ENCODE assay signal across 9 mouse cellular contexts in genomic region chr14:3208272-3209152, GRCm38 (mm10). TPM values are rescaled to one million over a fixed set of nuclear protein-coding genes. Genes with fewer than 3 reads are reported as not detected.
DNase-seq lines count a peak whose midpoint lies in the region; ATAC-seq and TF ChIP-seq lines count a peak whose summit lies in the region.
"Not testable (repeated sequence)": the region's sequence is repeated elsewhere in the genome, so short reads cannot be mapped to it uniquely, and the experiment has no call there.
"Had no signal": no experiment of that assay in that cellular context is flagged by ENCODE, and none has a peak within 500 bp of the region (broad histone marks: within the 10 kb centered on the region; RNA-seq: fewer than 3 reads in every experiment).

Gene D830030K20Rik (plus strand): TSS chr14:3208488.

- H3K4me2 ChIP-seq in forebrain, embryonic 14.5 days (ENCODE audit: low read length): peak within 1 kb of the TSS; percentile 60
- peak within 1 kb of the TSS; percentile 52 for H3K4me2 ChIP-seq in kidney, embryonic 14.5 days (replicated peaks; ENCODE audit: low read depth, low read length)
- peak within 1 kb of the TSS; percentile 77 for H3K4me2 ChIP-seq in midbrain, embryonic 12.5 days (replicated peaks)

- 1% methylated on average over 14 of the region's 62 CpGs for WGBS in forebrain, embryonic 14.5 days
- WGBS in kidney, embryonic 14.5 days: 0% methylated on average over 11 of the region's 62 CpGs
- under 1% methylated on average over 25 of the region's 62 CpGs for WGBS in midbrain, embryonic 12.5 days

- H3K9ac ChIP-seq in forebrain, embryonic 14.5 days (ENCODE audit: low read length): peak within 1 kb of the TSS; percentile 62
- H3K9ac ChIP-seq in kidney, embryonic 14.5 days (ENCODE audit: low read depth, low read length): peak within 1 kb of the TSS; percentile 31; the same call in 1 of the 2 replicates
- peak within 1 kb of the TSS; percentile 58; the same call in 1 of the 2 replicates for H3K9ac ChIP-seq in midbrain, embryonic 12.5 days (replicated peaks)

- not testable (repeated sequence) for H3K27ac ChIP-seq in cortical plate, adult 2 months (ENCODE audit: insufficient read depth, low read length); forebrain, embryonic 14.5 days (ENCODE audit: low read depth, low read length); kidney, embryonic 14.5 days (ENCODE audit: low read depth, low read length); midbrain, embryonic 12.5 days (replicated peaks)

- not testable (repeated sequence) for H3K9me3 ChIP-seq in forebrain, embryonic 14.5 days (replicated peaks; ENCODE audit: control insufficient read depth, low read length); kidney, embryonic 14.5 days (ENCODE audit: control insufficient read depth, low read length); midbrain, embryonic 12.5 days

- not testable (repeated sequence) for H3K27me3 ChIP-seq in forebrain, embryonic 14.5 days (replicated peaks; ENCODE audit: control insufficient read depth, insufficient read depth, low read length); kidney, embryonic 14.5 days (ENCODE audit: control insufficient read depth, insufficient read depth, low read length); midbrain, embryonic 12.5 days

- peak within 1 kb of the TSS; percentile 53 for H3K4me3 ChIP-seq in cortical plate, adult 2 months (ENCODE audit: insufficient read depth, low read length)
- H3K4me3 ChIP-seq in forebrain, embryonic 14.5 days (ENCODE audit: low read depth, low read length): peak within 1 kb of the TSS; percentile 42
- peak within 1 kb of the TSS; percentile 38 for H3K4me3 ChIP-seq in kidney, embryonic 14.5 days (ENCODE audit: low read length)
- H3K4me3 ChIP-seq in midbrain, embryonic 12.5 days: peak within 1 kb of the TSS; percentile 50

- intact Hi-C loops in heart, postnatal 10 days (cut with DNase I): not testable (repeated sequence)

- TF ChIP-seq CTCF in cortical plate, adult 2 months (IDR thresholded peaks at IDR 0.05; ENCODE audit: extremely low read depth, insufficient read depth, low read length): not testable (repeated sequence)

- not testable (repeated sequence) for TF ChIP-seq POLR2A in cortical plate, adult 2 months (IDR thresholded peaks at IDR 0.05; ENCODE audit: extremely low read depth, insufficient read depth, low read length)

- 0 out of 2 replicates have a peak, but pooled peaks have one; percentile 55 for ATAC-seq in forebrain, embryonic 14.5 days
- ATAC-seq in kidney, embryonic 14.5 days (ENCODE audit: low FRiP score, low TSS enrichment): not testable (repeated sequence)
- ATAC-seq in midbrain, embryonic 12.5 days (ENCODE audit: low FRiP score, low read depth): 0 out of 2 replicates have a peak, but pooled peaks have one; percentile 58

- peak; percentile 0 for DNase-seq in CD4-positive, CD25-positive, alpha-beta regulatory T cell, adult 2 months (ENCODE audit: low read depth, low spot score)
- peak; percentile 0 for DNase-seq in forebrain, embryonic 14.5 days (ENCODE audit: low spot score)
- peak; percentile 1 for DNase-seq in heart, postnatal 10 days
- peak; percentile 2 for DNase-seq in liver
- DNase-seq in right cerebral cortex, postnatal 4 days: peak; percentile 3

- not testable (repeated sequence) for H3K4me1 ChIP-seq in cortical plate, adult 2 months (ENCODE audit: control insufficient read depth, insufficient read depth, low read length); forebrain, embryonic 14.5 days (ENCODE audit: control insufficient read depth, insufficient read depth, low read length); kidney, embryonic 14.5 days (ENCODE audit: control insufficient read depth, insufficient read depth, low read length); midbrain, embryonic 12.5 days

- H3K36me3 ChIP-seq in forebrain, embryonic 14.5 days (ENCODE audit: control insufficient read depth, insufficient read depth, low read length); kidney, embryonic 14.5 days (ENCODE audit: control insufficient read depth, insufficient read depth, low read length); midbrain, embryonic 12.5 days: not testable (repeated sequence)

RNA-seq across cellular contexts. Expression of gene D830030K20Rik, which starts in this region (rescaled TPM):
- 6.3 and 6.9 TPM in 2 replicates for polyA plus RNA-seq in cortical plate, adult 2 months (2012; rRNA removed)
- 12.8 and 14.3 TPM in 2 replicates for polyA plus RNA-seq in forebrain, embryonic 14.5 days (2014; fragmentation: Nextera tagmentation; extraction: Ambion mirVana)
- total RNA-seq in heart, postnatal 10 days (2021): 1 to 10 TPM; 3.0 to 3.2 TPM
- polyA plus RNA-seq in kidney, embryonic 14.5 days (2014; fragmentation: Nextera tagmentation; extraction: Ambion mirVana): 4.8 and 5.4 TPM in 2 replicates
- 11.5 and 11.8 TPM in 2 replicates for polyA plus RNA-seq in midbrain, embryonic 12.5 days (2016; fragmentation: Nextera tagmentation; extraction: Ambion mirVana)
- total RNA-seq: megakaryocyte progenitor cell, adult 5-6 weeks had no signal
